Mouse (Mus musculus): ENCODE data around the gene Oas1c.
"Not testable (repeated sequence)": the region's sequence is repeated elsewhere in the genome, so short reads cannot be mapped to it uniquely, and the experiment has no call there.

The Oas1c gene

GRCm38 (mm10) chr5:120811951-120812819 is at the start of gene Oas1c:
TSS of gene Oas1c (minus strand) at chr5:120812514.
- DNase-seq (ENCODE audit: low spot score in 2 of 2): peak; percentile 65 to 83

- no peak for DNase-seq (ENCODE audit: low spot score in 2 of 2)
Observed at GRCm38 (mm10) chr5:120861121-120861520, 48.8 kb upstream of the Oas1c start, which contains the start of gene Oas1h. TSS of gene Oas1h (plus strand) at chr5:120861421.

- no peak for DNase-seq (ENCODE audit: low spot score in 2 of 2)
Observed at GRCm38 (mm10) chr5:120859241-120859640, 46.9 kb upstream of the Oas1c start.

GRCm38 (mm10) chr5:120849601-120850136 is 37.4 kb upstream of the Oas1c start:
- peak; percentile 16 to 58 for DNase-seq (ENCODE audit: low spot score in 2 of 2)

GRCm38 (mm10) chr5:120847067-120847466 is 34.8 kb upstream of the Oas1c start, which contains the start of gene Oas1f:
TSS of gene Oas1f (plus strand) at chr5:120847367.
- DNase-seq (ENCODE audit: low spot score in 2 of 2): no peak

GRCm38 (mm10) chr5:120844713-120845112 is 32.4 kb upstream of the Oas1c start:
- no peak for DNase-seq (ENCODE audit: low spot score in 2 of 2)

GRCm38 (mm10) chr5:120836731-120837585 is 24.6 kb upstream of the Oas1c start:
- DNase-seq (ENCODE audit: low spot score in 2 of 2): peak; percentile 51 to 75

- no peak for DNase-seq (ENCODE audit: low spot score in 2 of 2)
Observed at GRCm38 (mm10) chr5:120833335-120834280, 21.3 kb upstream of the Oas1c start.

GRCm38 (mm10) chr5:120831031-120831430 is 18.7 kb upstream of the Oas1c start:
- peak in 1 of 2 experiments; percentile 33 for DNase-seq (ENCODE audit: low spot score in 2 of 2)

- DNase-seq (ENCODE audit: low spot score in 2 of 2): no peak
Observed at GRCm38 (mm10) chr5:120818999-120819398, 6.7 kb upstream of the Oas1c start.

- DNase-seq (ENCODE audit: low spot score in 2 of 2): peak; percentile 47 to 69
Observed at GRCm38 (mm10) chr5:120815949-120816348, 3.6 kb upstream of the Oas1c start.

GRCm38 (mm10) chr5:120813023-120813422 is 709 bp upstream of the Oas1c start:
- DNase-seq (ENCODE audit: low spot score in 2 of 2): no peak

- no peak for DNase-seq (ENCODE audit: low spot score in 2 of 2)
Observed at GRCm38 (mm10) chr5:120809171-120809570, 3.1 kb downstream of the Oas1c start.

- peak; percentile 46 to 77 for DNase-seq (ENCODE audit: low spot score in 2 of 2)
Observed at GRCm38 (mm10) chr5:120806458-120806857, 5.9 kb downstream of the Oas1c start.

- DNase-seq (ENCODE audit: low spot score in 2 of 2): no peak
Observed at GRCm38 (mm10) chr5:120803596-120803995, 8.7 kb downstream of the Oas1c start.

GRCm38 (mm10) chr5:120798943-120799342 is 13.4 kb downstream of the Oas1c start:
- DNase-seq (ENCODE audit: low spot score in 2 of 2): not testable (repeated sequence)

GRCm38 (mm10) chr5:120798147-120798546 is 14.2 kb downstream of the Oas1c start:
- DNase-seq (ENCODE audit: low spot score in 2 of 2): not testable (repeated sequence)

- DNase-seq (ENCODE audit: low spot score in 2 of 2): not testable (repeated sequence)
Observed at GRCm38 (mm10) chr5:120795480-120796034, 16.8 kb downstream of the Oas1c start, which contains the start of gene Oas1e. TSS of gene Oas1e (minus strand) at chr5:120795530.

GRCm38 (mm10) chr5:120793043-120793442 is 19.3 kb downstream of the Oas1c start:
- DNase-seq (ENCODE audit: low spot score in 2 of 2): peak in 1 of 2 experiments; percentile 76

- no peak for DNase-seq (ENCODE audit: low spot score in 2 of 2)
Observed at GRCm38 (mm10) chr5:120787042-120787441, 25.3 kb downstream of the Oas1c start.
